Mouse (Mus musculus): Measurements from ENCODE around the gene Olfr1449.

- TF ChIP-seq CTCF (IDR thresholded peaks at IDR 0.05; ENCODE audit: extremely low read depth, insufficient read depth, low read length) (no peak), POLR2A (IDR thresholded peaks at IDR 0.05; ENCODE audit: extremely low read depth, insufficient read depth, low read length) (no peak)
Observed at GRCm38 (mm10) chr19:12924319-12924718, 6.3 kb upstream of the Olfr1449 start, which contains the start of gene Olfr1448.

Data from cortical plate, adult 2 months (tissue).